Comparison of ENCODE assay signal across 8 mouse cellular contexts in the genomic region with DNA sequence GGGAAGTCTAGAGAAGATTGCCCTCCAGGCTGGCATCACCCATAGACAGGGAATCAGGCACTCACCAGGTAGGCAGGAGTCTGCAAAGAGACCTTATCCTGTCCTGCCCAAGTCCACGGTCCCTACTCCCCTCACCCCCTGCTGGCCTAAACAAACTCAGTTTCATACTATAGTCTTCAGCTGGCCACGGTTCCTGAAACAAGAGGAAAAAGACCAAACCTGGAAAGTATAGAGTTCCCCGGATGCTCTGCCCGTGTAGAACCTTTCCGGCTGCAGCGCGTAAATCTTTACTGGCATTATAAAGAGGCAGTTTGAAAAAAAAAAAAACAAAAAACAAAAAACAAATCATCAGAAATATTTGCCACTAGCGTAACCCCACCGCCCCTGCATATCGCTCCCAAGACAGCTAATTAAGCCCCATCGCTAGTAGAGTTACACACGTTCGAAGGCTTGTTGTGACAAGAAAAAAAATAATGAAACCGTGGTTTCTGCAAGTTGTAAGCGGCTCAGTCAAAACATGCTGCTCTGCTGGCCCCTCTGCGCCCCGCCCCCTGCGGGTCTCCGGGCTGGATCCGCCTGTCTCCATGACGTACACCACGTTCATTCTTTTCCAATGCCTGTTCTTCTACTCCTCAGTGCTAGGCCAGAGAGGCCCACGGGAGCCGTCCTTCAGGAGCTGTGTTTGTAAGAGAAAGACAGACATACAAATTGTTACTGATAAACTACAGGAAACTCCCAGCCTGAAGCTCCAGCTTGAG. TPM values are rescaled to one million over a fixed set of nuclear protein-coding genes. Genes with fewer than 3 reads are reported as not detected.
DNase-seq lines count a peak whose midpoint lies in the region; ATAC-seq and TF ChIP-seq lines count a peak whose summit lies in the region.

No protein-coding gene starts in this region.

- peak overlapping the region in 1 of 2 experiments; percentile 19; a peak in 2 of 4 replicates for H3K4me3 ChIP-seq in heart, embryonic 14.5 days (ENCODE audit: control insufficient read depth in 1 of 2, insufficient read depth in 1 of 2, low read depth in 1 of 2, low read length in 2 of 2)
- peak overlapping the region; percentile 27 for H3K4me3 ChIP-seq in embryonic facial prominence, embryonic 13.5 days
- no peak overlapping the region for H3K4me3 ChIP-seq in hindbrain, postnatal 0 days (ENCODE audit: low read length)
- H3K4me3 ChIP-seq in midbrain, embryonic 16.5 days (ENCODE audit: low read depth, low read length), result no peak overlapping the region
- H3K4me3 ChIP-seq in gastrocnemius, adult 2 months, result no peak overlapping the region

- TF ChIP-seq CTCF in hindbrain, postnatal 0 days (IDR thresholded peaks at IDR 0.05; ENCODE audit: low read depth), result no peak
- no peak for TF ChIP-seq CTCF in gastrocnemius, adult 2 months (IDR thresholded peaks at IDR 0.05)

- 0 out of 2 replicates have a peak, but pooled peaks cover 7% of the 10 kb centered on the region for H3K27me3 ChIP-seq in heart, embryonic 14.5 days (ENCODE audit: control insufficient read depth, insufficient read depth, low read length)
- peaks cover 3% of the 10 kb centered on the region; the same call in 1 of the 2 replicates for H3K27me3 ChIP-seq in embryonic facial prominence, embryonic 13.5 days
- no peaks in the 10 kb centered on the region for H3K27me3 ChIP-seq in hindbrain, postnatal 0 days (ENCODE audit: insufficient read depth, low read length)
- no peaks in the 10 kb centered on the region for H3K27me3 ChIP-seq in midbrain, embryonic 16.5 days (ENCODE audit: control insufficient read depth, insufficient read depth, low read depth, low read length)

- no peak for DNase-seq in heart, adult 18-20 months
- no peak for DNase-seq in hindbrain, postnatal 0 days (ENCODE audit: low spot score)
- no peak for DNase-seq in frontal cortex, postnatal 14 days (ENCODE audit: low spot score in 2 of 2)
- DNase-seq in cerebellum, adult 11 months, result no peak
- DNase-seq in gastrocnemius, adult 2 months, result no peak

- intact Hi-C loops in gastrocnemius, adult 2 months (cut with DNase I), result no loop called here

- H3K9me3 ChIP-seq in heart, embryonic 14.5 days (ENCODE audit: control insufficient read depth, low read length), result no peaks in the 10 kb centered on the region
- H3K9me3 ChIP-seq in embryonic facial prominence, embryonic 13.5 days, result no peaks in the 10 kb centered on the region
- H3K9me3 ChIP-seq in hindbrain, postnatal 0 days (ENCODE audit: low read length), result no peaks in the 10 kb centered on the region
- no peaks in the 10 kb centered on the region for H3K9me3 ChIP-seq in midbrain, embryonic 16.5 days (replicated peaks; ENCODE audit: control insufficient read depth, low read length, poor library complexity, severe bottlenecking)

- no peak for ATAC-seq in heart, embryonic 14.5 days (ENCODE audit: insufficient number of reproducible peaks, insufficient read depth, low FRiP score, low read depth)
- ATAC-seq in embryonic facial prominence, embryonic 13.5 days (ENCODE audit: insufficient number of reproducible peaks, insufficient read depth, low FRiP score, low TSS enrichment, low read depth), result no peak
- no peak for ATAC-seq in hindbrain, postnatal 0 days
- no peak for ATAC-seq in midbrain, embryonic 16.5 days

- WGBS in heart, embryonic 14.5 days, result 28% methylated on average over 24 of the region's 24 CpGs
- WGBS in embryonic facial prominence, embryonic 13.5 days, result 22% methylated on average over 24 of the region's 24 CpGs
- 28% methylated on average over 24 of the region's 24 CpGs for WGBS in hindbrain, postnatal 0 days
- 22% methylated on average over 24 of the region's 24 CpGs for WGBS in midbrain, embryonic 16.5 days

- peaks cover 6 to 22% of the 10 kb centered on the region in 2 experiments for H3K4me1 ChIP-seq in heart, embryonic 14.5 days (ENCODE audit: control insufficient read depth in 2 of 2, insufficient read depth in 2 of 2, low read length in 2 of 2)
- H3K4me1 ChIP-seq in embryonic facial prominence, embryonic 13.5 days, result peaks cover 24% of the 10 kb centered on the region
- 0 out of 2 replicates have a peak, but pooled peaks cover 6% of the 10 kb centered on the region for H3K4me1 ChIP-seq in hindbrain, postnatal 0 days (ENCODE audit: insufficient read depth, low read length)
- peaks cover 11% of the 10 kb centered on the region; the same call in 1 of the 2 replicates for H3K4me1 ChIP-seq in midbrain, embryonic 16.5 days (ENCODE audit: control insufficient read depth, insufficient read depth, low read length)

- H3K36me3 ChIP-seq in heart, embryonic 14.5 days (ENCODE audit: control insufficient read depth, insufficient read depth, low read length), result no peaks in the 10 kb centered on the region
- no peaks in the 10 kb centered on the region for H3K36me3 ChIP-seq in embryonic facial prominence, embryonic 13.5 days
- no peaks in the 10 kb centered on the region for H3K36me3 ChIP-seq in hindbrain, postnatal 0 days (ENCODE audit: insufficient read depth, low read length)
- H3K36me3 ChIP-seq in midbrain, embryonic 16.5 days (ENCODE audit: control insufficient read depth, insufficient read depth, low read length), result no peaks in the 10 kb centered on the region

- no peak overlapping the region for H3K27ac ChIP-seq in heart, embryonic 14.5 days (replicated peaks in 1 of 2; ENCODE audit: control insufficient read depth in 1 of 2, insufficient read depth in 1 of 2, low read depth in 2 of 2, low read length in 2 of 2)
- peak overlapping the region; percentile 69; the same call in 1 of the 2 replicates for H3K27ac ChIP-seq in embryonic facial prominence, embryonic 13.5 days
- no peak overlapping the region for H3K27ac ChIP-seq in hindbrain, postnatal 0 days
- H3K27ac ChIP-seq in midbrain, embryonic 16.5 days (ENCODE audit: low read length), result no peak overlapping the region
- no peak overlapping the region for H3K27ac ChIP-seq in gastrocnemius, adult 2 months

- H3K9ac ChIP-seq in heart, embryonic 14.5 days (ENCODE audit: low read length), result peak overlapping the region; percentile 34
- H3K9ac ChIP-seq in embryonic facial prominence, embryonic 13.5 days, result peak overlapping the region; percentile 58
- H3K9ac ChIP-seq in hindbrain, postnatal 0 days (replicated peaks; ENCODE audit: low read length), result no peak overlapping the region
- H3K9ac ChIP-seq in midbrain, embryonic 16.5 days (ENCODE audit: low read depth, low read length), result no peak overlapping the region

- peak overlapping the region; percentile 55 for H3K4me2 ChIP-seq in heart, embryonic 14.5 days (ENCODE audit: low read length)
- H3K4me2 ChIP-seq in embryonic facial prominence, embryonic 13.5 days, result peak overlapping the region; percentile 50
- H3K4me2 ChIP-seq in hindbrain, postnatal 0 days (ENCODE audit: low read depth, low read length), result peak overlapping the region; percentile 36
- peak overlapping the region; percentile 31 for H3K4me2 ChIP-seq in midbrain, embryonic 16.5 days (ENCODE audit: low read length)

RNA-seq across cellular contexts. Expression of gene Bsn, which starts 6.9 kb away (rescaled TPM):
- 0.09 and 0.16 TPM in 2 replicates for polyA plus RNA-seq in heart, embryonic 14.5 days (2014; fragmentation: Nextera tagmentation; extraction: Ambion mirVana)
- total RNA-seq in heart, adult 18-20 months (2021), result under 1 TPM; 0.02 to 0.08 TPM
- polyA plus RNA-seq in embryonic facial prominence, embryonic 13.5 days (2015; fragmentation: Nextera tagmentation; extraction: Ambion mirVana), result 0.63 and 0.69 TPM in 2 replicates
- 53.9 and 60.7 TPM in 2 replicates for total RNA-seq in hindbrain, postnatal 0 days (2014; rRNA removed)
- 6.5 and 7.4 TPM in 2 replicates for polyA plus RNA-seq in hindbrain, postnatal 0 days (2015; fragmentation: Nextera tagmentation; extraction: Ambion mirVana)
- 8.6 and 10.1 TPM in 2 replicates for polyA plus RNA-seq in midbrain, embryonic 16.5 days (2015; fragmentation: Nextera tagmentation; extraction: Ambion mirVana)
- under 1 TPM in 1 of 2 experiments, not detected in 1; 0.03 TPM for total RNA-seq in gastrocnemius, adult 2 months (2021)

Comparison
In these comparisons a context has a peak if more than half of its experiments do, and no peak if none do; other contexts are left out.
1. H3K9ac ChIP-seq: peak in heart, embryonic 14.5 days (single experiment) and embryonic facial prominence, embryonic 13.5 days (single experiment); none in hindbrain, postnatal 0 days (single experiment) and midbrain, embryonic 16.5 days (single experiment).
2. Peak in every context shown above with its lines, with median percentiles within 50 percentile points of each other: H3K4me2 ChIP-seq.